24 mouse cellular contexts compared by ENCODE assay signal in the genomic region with DNA sequence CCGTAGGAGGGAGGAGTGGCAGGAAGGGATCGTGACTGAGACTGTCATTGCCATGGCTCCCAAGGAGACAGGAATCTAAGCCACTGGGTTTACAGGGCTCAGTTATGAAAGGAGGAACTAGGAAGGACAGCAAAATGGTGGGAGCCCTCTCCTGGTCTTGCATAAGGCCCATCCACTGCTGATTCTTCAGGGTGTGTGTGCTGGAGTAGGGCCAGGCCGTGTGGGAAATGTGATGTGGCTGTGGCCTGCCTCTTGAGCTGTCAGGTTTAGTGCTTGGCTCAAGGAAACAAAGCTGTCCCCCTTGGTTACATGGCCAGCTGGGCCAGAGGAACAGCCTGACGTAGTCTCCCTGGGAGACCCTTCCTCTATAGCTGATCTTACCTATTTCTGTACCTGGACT. TPM values are rescaled to one million over a fixed set of nuclear protein-coding genes. Genes with fewer than 3 reads are reported as not detected.
A peak's percentile ranks its signal among the peaks of the same experiment; 100 is the strongest.
DNase-seq lines count a peak whose midpoint lies in the region; ATAC-seq and TF ChIP-seq lines count a peak whose summit lies in the region.
"Had no signal": no experiment of that assay in that cellular context is flagged by ENCODE, and none has a peak within 500 bp of the region (broad histone marks: within the 10 kb centered on the region; RNA-seq: fewer than 3 reads in every experiment).

No protein-coding gene starts in this region.

- no peaks in the 10 kb centered on the region for H3K9me3 ChIP-seq in lung, postnatal 0 days (ENCODE audit: low read length)
- no peaks in the 10 kb centered on the region for H3K9me3 ChIP-seq in hindbrain, postnatal 0 days (ENCODE audit: low read length)
- H3K9me3 ChIP-seq: forebrain, embryonic 13.5 days; hindbrain, embryonic 12.5 days; hindbrain, embryonic 15.5 days had no signal

- TF ChIP-seq EP300 in lung, postnatal 0 days (IDR thresholded peaks at IDR 0.05), result peak; percentile 17; the same call in 1 of the 2 replicates

- no peak for TF ChIP-seq CTCF in lung, adult 2 months (IDR thresholded peaks at IDR 0.05; ENCODE audit: insufficient read depth, low read length)
- TF ChIP-seq CTCF in lung, postnatal 0 days (IDR thresholded peaks at IDR 0.05), result no peak
- TF ChIP-seq CTCF in hindbrain, postnatal 0 days (IDR thresholded peaks at IDR 0.05; ENCODE audit: low read depth), result no peak

- H3K9ac ChIP-seq in lung, postnatal 0 days (replicated peaks; ENCODE audit: low read depth), result no peak overlapping the region
- no peak overlapping the region for H3K9ac ChIP-seq in hindbrain, postnatal 0 days (replicated peaks; ENCODE audit: low read length)
- H3K9ac ChIP-seq: forebrain, embryonic 13.5 days; hindbrain, embryonic 12.5 days; hindbrain, embryonic 15.5 days had no signal

- peak; percentile 72 for ATAC-seq in lung, postnatal 0 days
- no peak for ATAC-seq in hindbrain, postnatal 0 days
- ATAC-seq: forebrain, embryonic 13.5 days; forebrain, embryonic 16.5 days; Patski had no signal

- 67% methylated on average over 4 of the region's 4 CpGs for WGBS in lung, adult 2 months
- WGBS in lung, postnatal 0 days, result 63% methylated on average over 4 of the region's 4 CpGs
- 85% methylated on average over 4 of the region's 4 CpGs for WGBS in hindbrain, postnatal 0 days

- no peak overlapping the region for H3K4me3 ChIP-seq in lung, adult 2 months (replicated peaks; ENCODE audit: extremely low read depth, low read depth, low read length)
- no peak overlapping the region for H3K4me3 ChIP-seq in lung, postnatal 0 days (ENCODE audit: low read depth, low read length)
- H3K4me3 ChIP-seq in hindbrain, postnatal 0 days (ENCODE audit: low read length), result no peak overlapping the region
- H3K4me3 ChIP-seq: forebrain, embryonic 10.5 days; forebrain, embryonic 13.5 days; heart, adult 2 months; heart, embryonic 10.5 days; hindbrain, embryonic 12.5 days; hindbrain, embryonic 15.5 days had no signal

- peaks cover 11% of the 10 kb centered on the region; the same call in 1 of the 2 replicates for H3K4me1 ChIP-seq in lung, adult 2 months (ENCODE audit: control insufficient read depth, insufficient read depth, low read length)
- H3K4me1 ChIP-seq in lung, postnatal 0 days (ENCODE audit: insufficient read depth, low read depth, low read length), result no peaks in the 10 kb centered on the region
- H3K4me1 ChIP-seq in hindbrain, postnatal 0 days (ENCODE audit: insufficient read depth, low read length), result no peaks in the 10 kb centered on the region
- H3K4me1 ChIP-seq: forebrain, embryonic 10.5 days; forebrain, embryonic 13.5 days; heart, embryonic 10.5 days; hindbrain, embryonic 12.5 days; hindbrain, embryonic 15.5 days had no signal

- peak; percentile 47 to 72 for DNase-seq in lung, adult 18-20 months
- DNase-seq in lung, adult 2 months, result no peak
- peak; percentile 71 for DNase-seq in lung, postnatal 0 days (ENCODE audit: low spot score)
- peak; percentile 36 for DNase-seq in lung, postnatal 14 days
- DNase-seq in lung, postnatal 4 days, result peak; percentile 53 to 67
- no peak for DNase-seq in urinary bladder, postnatal 25 days (ENCODE audit: low spot score)
- no peak for DNase-seq in hindbrain, postnatal 0 days (ENCODE audit: low spot score)
- DNase-seq: adrenal gland, postnatal 10 days; adrenal gland, postnatal 36 days; B cell, adult 2 months; cerebellum, adult 2 months; cerebellum, adult 9-11 months; cerebellum, postnatal 25 days; gastrocnemius, postnatal 10 days; gastrocnemius, postnatal 36 days; heart, adult 2 months had no signal

- peak overlapping the region; percentile 80 for H3K27ac ChIP-seq in lung, postnatal 0 days (ENCODE audit: low read length)
- no peak overlapping the region for H3K27ac ChIP-seq in hindbrain, postnatal 0 days
- H3K27ac ChIP-seq: forebrain, embryonic 10.5 days; forebrain, embryonic 13.5 days; heart, adult 2 months; heart, embryonic 10.5 days; hindbrain, embryonic 12.5 days; hindbrain, embryonic 15.5 days had no signal

- H3K4me2 ChIP-seq in lung, postnatal 0 days (replicated peaks; ENCODE audit: low read depth, low read length), result no peak overlapping the region
- no peak overlapping the region for H3K4me2 ChIP-seq in hindbrain, postnatal 0 days (ENCODE audit: low read depth, low read length)
- H3K4me2 ChIP-seq: forebrain, embryonic 13.5 days; hindbrain, embryonic 12.5 days; hindbrain, embryonic 15.5 days had no signal

- no peaks in the 10 kb centered on the region for H3K27me3 ChIP-seq in lung, postnatal 0 days (replicated peaks; ENCODE audit: insufficient read depth, low read length)
- H3K27me3 ChIP-seq in hindbrain, postnatal 0 days (ENCODE audit: insufficient read depth, low read length), result no peaks in the 10 kb centered on the region
- H3K27me3 ChIP-seq: CH12.LX; forebrain, embryonic 13.5 days; hindbrain, embryonic 12.5 days; hindbrain, embryonic 15.5 days; Patski had no signal

- no peak for TF ChIP-seq POLR2A in lung, adult 2 months (IDR thresholded peaks at IDR 0.05; ENCODE audit: borderline replicate concordance, extremely low read depth, low read depth, low read length)

- H3K36me3 ChIP-seq in lung, postnatal 0 days (ENCODE audit: insufficient read depth, low read length), result peaks cover 28% of the 10 kb centered on the region
- peaks cover 67% of the 10 kb centered on the region for H3K36me3 ChIP-seq in hindbrain, postnatal 0 days (ENCODE audit: insufficient read depth, low read length)

RNA-seq across cellular contexts. Expression of gene Unk, which starts 20.1 kb away (rescaled TPM):
- polyA plus RNA-seq in lung, adult 2 months (2012; rRNA removed), result 48.6 and 54.0 TPM in 2 replicates
- 14.5 and 15.0 TPM in 2 replicates for polyA plus RNA-seq in lung, postnatal 0 days (2015; fragmentation: Nextera tagmentation; extraction: Ambion mirVana)
- 47.1 and 50.2 TPM in 2 replicates for total RNA-seq in hindbrain, postnatal 0 days (2014; rRNA removed)
- polyA plus RNA-seq in hindbrain, postnatal 0 days (2015; fragmentation: Nextera tagmentation; extraction: Ambion mirVana), result 22.8 and 24.5 TPM in 2 replicates

RNA-seq across cellular contexts. Expression of gene H3f3b, which starts 22.4 kb away (rescaled TPM):
- polyA plus RNA-seq in lung, adult 2 months (2012; rRNA removed), result 223 and 243 TPM in 2 replicates
- polyA plus RNA-seq in lung, postnatal 0 days (2015; fragmentation: Nextera tagmentation; extraction: Ambion mirVana), result 1,667 and 1,708 TPM in 2 replicates
- 603 and 627 TPM in 2 replicates for total RNA-seq in hindbrain, postnatal 0 days (2014; rRNA removed)
- 2,179 and 2,253 TPM in 2 replicates for polyA plus RNA-seq in hindbrain, postnatal 0 days (2015; fragmentation: Nextera tagmentation; extraction: Ambion mirVana)

RNA-seq across cellular contexts. Expression of gene Unc13d, which starts 27.6 kb away (rescaled TPM):
- 51.6 and 56.4 TPM in 2 replicates for polyA plus RNA-seq in lung, adult 2 months (2012; rRNA removed)
- 14.9 and 25.3 TPM in 2 replicates for polyA plus RNA-seq in lung, postnatal 0 days (2015; fragmentation: Nextera tagmentation; extraction: Ambion mirVana)
- total RNA-seq in hindbrain, postnatal 0 days (2014; rRNA removed), result 0.65 and 1.3 TPM in 2 replicates
- polyA plus RNA-seq in hindbrain, postnatal 0 days (2015; fragmentation: Nextera tagmentation; extraction: Ambion mirVana), result 0.65 and 0.96 TPM in 2 replicates

RNA-seq across cellular contexts. Expression of gene Wbp2, which starts 36.6 kb away (rescaled TPM):
- polyA plus RNA-seq in lung, adult 2 months (2012; rRNA removed), result 257 and 267 TPM in 2 replicates
- 84.8 and 108 TPM in 2 replicates for polyA plus RNA-seq in lung, postnatal 0 days (2015; fragmentation: Nextera tagmentation; extraction: Ambion mirVana)
- total RNA-seq in hindbrain, postnatal 0 days (2014; rRNA removed), result 146 and 171 TPM in 2 replicates
- polyA plus RNA-seq in hindbrain, postnatal 0 days (2015; fragmentation: Nextera tagmentation; extraction: Ambion mirVana), result 206 and 234 TPM in 2 replicates

RNA-seq across cellular contexts. Expression of gene Galk1, which starts 37.7 kb away (rescaled TPM):
- 49.5 and 57.1 TPM in 2 replicates for polyA plus RNA-seq in lung, adult 2 months (2012; rRNA removed)
- polyA plus RNA-seq in lung, postnatal 0 days (2015; fragmentation: Nextera tagmentation; extraction: Ambion mirVana), result 91.0 and 95.6 TPM in 2 replicates
- 51.5 and 52.3 TPM in 2 replicates for total RNA-seq in hindbrain, postnatal 0 days (2014; rRNA removed)
- 60.3 and 61.7 TPM in 2 replicates for polyA plus RNA-seq in hindbrain, postnatal 0 days (2015; fragmentation: Nextera tagmentation; extraction: Ambion mirVana)

Comparison
In these comparisons a context has a peak if more than half of its experiments do, and no peak if none do; other contexts are left out.
1. DNase-seq: peak in lung, adult 18-20 months (2 of 2), lung, postnatal 0 days (single experiment), lung, postnatal 14 days (single experiment) and lung, postnatal 4 days (2 of 2); none in lung, adult 2 months (single experiment), urinary bladder, postnatal 25 days (single experiment) and hindbrain, postnatal 0 days (single experiment).